Mouse (Mus musculus): ENCODE data around the gene Tead3. TPM values are rescaled to one million over a fixed set of nuclear protein-coding genes. Genes with fewer than 3 reads are reported as not detected.

The Tead3 gene
- polyA plus RNA-seq, 1 experiment: not detected

DNA sequence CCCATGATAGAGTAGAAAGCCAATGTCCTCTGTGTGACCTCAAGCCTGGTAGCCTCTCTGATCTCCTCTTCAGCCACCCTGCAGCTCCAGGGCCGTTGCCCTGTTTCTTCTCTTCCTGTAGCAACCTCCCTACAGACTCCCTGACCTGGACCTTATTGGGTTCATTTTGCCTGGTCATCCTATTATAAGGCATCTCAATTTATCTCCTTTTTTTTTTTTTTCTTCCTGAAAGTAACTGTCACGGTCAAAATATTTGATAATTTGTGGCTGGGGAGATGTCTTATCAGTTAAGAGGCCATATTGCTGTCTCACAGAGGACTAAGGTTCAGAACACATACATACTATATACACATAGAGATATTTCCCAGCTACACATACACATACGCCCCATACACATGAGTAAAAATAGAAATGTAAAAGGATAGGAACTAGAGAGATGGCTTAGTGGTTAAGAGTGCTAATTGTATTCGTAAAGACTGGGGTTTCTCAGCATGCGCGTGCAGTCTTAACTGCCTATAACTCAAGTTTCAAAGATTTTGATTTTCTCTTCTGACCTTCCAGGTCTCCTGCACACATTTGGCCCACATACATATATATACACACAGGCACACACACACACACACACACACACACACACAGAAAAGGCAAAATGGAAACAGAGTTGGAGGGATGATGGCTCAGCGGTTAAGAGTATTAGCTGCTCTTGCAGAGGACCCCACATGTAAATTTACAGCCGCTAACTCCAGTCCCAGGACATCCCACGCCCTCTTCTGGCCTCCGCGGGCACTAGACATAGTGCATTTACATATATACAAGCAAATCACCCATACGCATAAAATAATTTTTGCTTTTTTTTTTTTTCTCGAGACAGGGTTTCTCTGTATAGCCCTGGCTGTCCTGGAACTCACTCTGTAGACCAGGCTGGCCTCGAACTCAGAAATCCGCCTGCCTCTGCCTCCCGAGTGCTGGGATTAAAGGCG is 38.1 kb downstream of the Tead3 start:
- TF ChIP-seq POLR2A (IDR thresholded peaks at IDR 0.05; ENCODE audit: borderline replicate concordance, low read depth, low read length) (no peak), CTCF (IDR thresholded peaks at IDR 0.05; ENCODE audit: low read depth, low read length) (peak; percentile 40)
- Histone ChIP-seq H3K4me1 (ENCODE audit: control insufficient read depth, insufficient read depth, low read length) (peaks cover 2% of the 10 kb centered on the region), H3K27ac (ENCODE audit: insufficient read depth, low read depth, low read length) (peak overlapping the region; percentile 47), H3K4me3 (ENCODE audit: insufficient read depth, low read length) (peak overlapping the region; percentile 58)

DNA sequence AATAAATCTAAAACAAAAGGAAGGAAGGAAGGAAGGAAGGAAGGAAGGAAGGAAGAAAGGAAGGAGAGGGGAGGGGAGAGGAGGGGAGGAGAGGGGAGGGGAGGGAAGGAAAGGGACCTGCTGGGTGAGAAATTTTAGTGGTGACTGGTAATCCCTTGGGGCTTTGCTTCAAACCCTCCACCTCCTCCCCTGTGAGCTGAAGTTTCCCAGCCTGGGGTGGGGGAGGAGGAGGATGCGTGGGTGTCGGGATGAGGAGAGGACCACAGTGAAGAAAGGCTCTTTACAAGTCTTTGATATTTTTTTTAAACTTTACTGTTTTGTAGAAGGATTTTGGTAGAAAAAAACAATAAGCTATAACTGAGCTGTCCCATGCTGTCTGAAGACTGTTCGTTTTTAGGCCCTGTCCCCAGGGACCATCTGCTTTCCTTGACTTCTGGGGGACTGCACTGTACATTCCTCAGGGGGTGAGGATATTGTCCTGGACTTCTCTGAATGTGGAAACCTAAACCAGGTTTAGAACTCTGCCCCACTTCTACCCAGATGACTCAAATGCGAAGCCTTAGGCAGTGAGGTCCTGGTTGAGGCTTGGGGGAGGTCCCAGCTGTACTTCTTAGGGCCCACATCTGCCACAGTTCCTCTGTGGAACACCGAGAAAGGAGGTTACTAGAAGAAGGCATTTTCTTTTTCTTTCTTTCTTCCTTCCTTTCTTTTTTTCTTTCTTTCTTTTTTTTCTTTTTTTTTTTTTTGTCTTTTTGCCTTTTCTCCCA is 39.1 kb downstream of the Tead3 start:
- TF ChIP-seq POLR2A (IDR thresholded peaks at IDR 0.05; ENCODE audit: borderline replicate concordance, low read depth, low read length) (no peak), CTCF (IDR thresholded peaks at IDR 0.05; ENCODE audit: low read depth, low read length) (no peak)
- H3K4me1 ChIP-seq (ENCODE audit: control insufficient read depth, insufficient read depth, low read length): peaks cover 2% of the 10 kb centered on the region
- H3K27ac ChIP-seq (ENCODE audit: insufficient read depth, low read depth, low read length): no peak overlapping the region
- H3K4me3 ChIP-seq (ENCODE audit: insufficient read depth, low read length): no peak overlapping the region

DNA sequence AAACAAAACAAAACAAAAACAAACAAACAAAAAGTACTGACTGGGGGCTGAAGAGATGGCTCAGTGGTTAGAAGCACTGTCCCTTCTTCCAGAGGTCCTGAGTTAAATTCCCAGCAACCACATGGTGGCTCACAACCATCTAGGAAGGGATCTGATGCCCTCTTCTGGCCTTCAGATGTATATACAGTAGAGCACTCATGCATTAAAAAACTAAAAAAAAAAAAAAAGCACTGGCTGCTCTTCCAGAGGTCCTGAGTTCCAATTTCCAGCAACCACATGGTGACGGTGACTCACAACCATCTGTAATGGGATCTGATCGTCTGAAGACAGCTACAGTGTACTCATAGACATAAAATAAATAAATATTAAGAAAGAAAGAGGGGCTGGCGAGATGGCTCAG is 39.8 kb downstream of the Tead3 start:
- peaks cover 2% of the 10 kb centered on the region for H3K4me1 ChIP-seq (ENCODE audit: control insufficient read depth, insufficient read depth, low read length)
- no peak for TF ChIP-seq CTCF (IDR thresholded peaks at IDR 0.05; ENCODE audit: low read depth, low read length)
- no peak for TF ChIP-seq POLR2A (IDR thresholded peaks at IDR 0.05; ENCODE audit: borderline replicate concordance, low read depth, low read length)
- no peak overlapping the region for H3K4me3 ChIP-seq (ENCODE audit: insufficient read depth, low read length)

DNA sequence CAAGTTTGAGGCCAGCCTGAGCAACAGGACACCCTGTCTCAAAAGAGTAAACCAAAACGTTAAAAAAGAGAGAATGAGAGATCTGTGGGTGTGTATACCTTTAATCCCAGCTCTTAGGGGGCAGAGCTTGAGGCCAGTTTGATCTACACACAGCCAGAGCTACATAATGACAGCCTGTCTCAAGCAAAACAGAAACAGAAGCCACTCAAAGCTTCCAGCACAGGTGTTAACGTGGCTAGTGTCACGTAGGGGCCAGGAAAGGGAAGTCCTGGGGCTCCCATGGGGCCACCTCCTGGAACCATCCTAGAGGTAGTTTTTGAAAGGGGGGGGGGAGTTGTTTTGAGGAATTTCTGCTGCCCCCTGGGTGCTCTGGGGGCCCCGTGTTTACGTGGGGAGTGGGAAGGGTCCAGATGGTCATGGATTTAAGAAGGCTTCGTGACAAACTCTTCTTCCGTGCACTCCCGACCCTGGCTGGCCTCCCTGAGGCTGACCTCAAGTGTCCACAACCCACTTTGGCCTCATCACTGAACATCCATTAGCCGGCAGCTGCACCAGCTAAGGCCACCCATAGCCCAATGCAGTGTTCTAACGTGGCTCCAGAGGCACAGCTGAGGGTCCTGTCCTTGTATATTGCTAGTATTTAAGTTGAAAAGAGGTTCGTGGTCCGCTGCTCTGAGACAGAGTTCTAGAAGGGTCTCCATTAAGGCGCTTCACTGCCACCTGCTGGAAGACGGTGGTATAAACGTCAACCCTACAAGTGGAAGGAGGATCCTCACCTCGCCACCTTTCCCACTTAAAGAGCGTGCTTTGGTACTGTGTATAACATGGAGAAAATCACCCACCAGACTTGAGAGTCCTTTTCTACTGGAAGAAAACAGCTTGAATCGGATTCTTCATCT is 42.1 kb downstream of the Tead3 start:
- TF ChIP-seq POLR2A (IDR thresholded peaks at IDR 0.05; ENCODE audit: borderline replicate concordance, low read depth, low read length) (no peak), CTCF (IDR thresholded peaks at IDR 0.05; ENCODE audit: low read depth, low read length) (peak; percentile 62)
- Histone ChIP-seq H3K27ac (ENCODE audit: insufficient read depth, low read depth, low read length) (no peak overlapping the region), H3K4me3 (ENCODE audit: insufficient read depth, low read length) (no peak overlapping the region), H3K4me1 (ENCODE audit: control insufficient read depth, insufficient read depth, low read length) (no peaks in the 10 kb centered on the region)

More for the DNA sequence above, 39.8 kb downstream of the Tead3 start:
- no peak overlapping the region for H3K27ac ChIP-seq (ENCODE audit: insufficient read depth, low read depth, low read length)

DNA sequence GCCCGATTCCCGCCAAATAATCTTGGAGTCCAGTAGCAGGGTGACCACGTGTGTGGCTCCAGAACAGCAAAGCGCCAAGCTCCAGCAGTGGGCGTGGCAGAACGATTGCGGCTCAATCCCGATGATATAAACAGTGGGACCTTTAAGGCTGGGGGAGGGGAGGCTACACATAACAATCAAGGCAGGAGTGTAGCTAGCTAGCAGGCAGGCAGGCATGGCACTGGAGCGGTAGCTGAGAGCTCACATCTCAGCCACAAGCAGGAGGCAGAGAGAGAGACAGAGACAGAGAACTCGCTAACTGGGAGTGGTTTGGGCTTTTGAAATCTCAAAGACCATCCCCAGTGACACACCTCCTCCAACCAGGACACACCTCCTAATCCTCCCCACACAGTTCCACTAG is 45.4 kb downstream of the Tead3 start:
- no peak overlapping the region for H3K4me3 ChIP-seq (ENCODE audit: insufficient read depth, low read length)
- H3K27ac ChIP-seq (ENCODE audit: insufficient read depth, low read depth, low read length): no peak overlapping the region
- TF ChIP-seq POLR2A (IDR thresholded peaks at IDR 0.05; ENCODE audit: borderline replicate concordance, low read depth, low read length) (no peak), CTCF (IDR thresholded peaks at IDR 0.05; ENCODE audit: low read depth, low read length) (no peak)

DNA sequence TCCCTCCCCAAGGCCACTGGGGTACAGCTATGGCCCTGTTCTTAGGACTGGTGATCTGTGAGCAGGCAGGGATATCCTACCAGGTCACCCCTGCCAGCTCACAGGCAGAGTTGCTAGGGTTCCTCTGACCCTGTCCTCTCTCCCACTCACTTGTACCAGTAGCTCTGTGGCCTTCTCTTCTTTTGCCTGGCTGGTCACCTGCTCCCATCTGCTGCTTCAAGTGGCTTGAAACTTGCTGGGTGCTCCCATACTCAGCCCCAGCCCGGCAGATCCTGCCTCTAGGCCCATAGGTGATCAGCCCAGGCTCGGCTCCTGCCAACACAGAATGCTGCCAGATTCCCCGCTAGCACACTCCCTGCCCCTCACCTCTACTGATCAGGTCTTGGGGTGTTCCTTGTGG is 49.8 kb downstream of the Tead3 start:
- Histone ChIP-seq H3K4me1 (ENCODE audit: control insufficient read depth, insufficient read depth, low read length) (no peaks in the 10 kb centered on the region), H3K4me3 (ENCODE audit: insufficient read depth, low read length) (no peak overlapping the region), H3K27ac (ENCODE audit: insufficient read depth, low read depth, low read length) (no peak overlapping the region)
- no peak for TF ChIP-seq POLR2A (IDR thresholded peaks at IDR 0.05; ENCODE audit: borderline replicate concordance, low read depth, low read length)
- TF ChIP-seq CTCF (IDR thresholded peaks at IDR 0.05; ENCODE audit: low read depth, low read length): no peak

More for the DNA sequence above, 45.4 kb downstream of the Tead3 start:
- no peaks in the 10 kb centered on the region for H3K4me1 ChIP-seq (ENCODE audit: control insufficient read depth, insufficient read depth, low read length)

DNA sequence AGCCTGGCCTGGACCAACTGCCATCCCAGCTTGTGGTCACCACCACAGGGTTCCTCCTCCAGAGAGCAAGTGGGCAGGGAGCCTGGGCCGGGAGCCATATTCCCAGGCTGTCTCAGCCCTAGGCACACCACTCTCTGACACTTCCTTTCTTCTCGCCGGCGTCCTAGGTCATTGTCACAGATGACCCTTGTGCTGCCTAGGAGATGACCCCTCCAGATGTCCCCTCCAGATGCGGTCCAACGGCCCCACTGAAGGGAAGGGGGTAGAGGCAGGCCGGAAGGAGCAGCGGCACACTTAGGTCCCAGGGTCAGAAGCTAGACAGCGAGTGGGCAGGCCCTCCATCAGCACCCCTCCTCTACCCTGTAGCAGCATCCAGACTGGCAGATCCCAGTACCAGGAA is 50.3 kb downstream of the Tead3 start:
- H3K27ac ChIP-seq (ENCODE audit: insufficient read depth, low read depth, low read length): no peak overlapping the region

DNA sequence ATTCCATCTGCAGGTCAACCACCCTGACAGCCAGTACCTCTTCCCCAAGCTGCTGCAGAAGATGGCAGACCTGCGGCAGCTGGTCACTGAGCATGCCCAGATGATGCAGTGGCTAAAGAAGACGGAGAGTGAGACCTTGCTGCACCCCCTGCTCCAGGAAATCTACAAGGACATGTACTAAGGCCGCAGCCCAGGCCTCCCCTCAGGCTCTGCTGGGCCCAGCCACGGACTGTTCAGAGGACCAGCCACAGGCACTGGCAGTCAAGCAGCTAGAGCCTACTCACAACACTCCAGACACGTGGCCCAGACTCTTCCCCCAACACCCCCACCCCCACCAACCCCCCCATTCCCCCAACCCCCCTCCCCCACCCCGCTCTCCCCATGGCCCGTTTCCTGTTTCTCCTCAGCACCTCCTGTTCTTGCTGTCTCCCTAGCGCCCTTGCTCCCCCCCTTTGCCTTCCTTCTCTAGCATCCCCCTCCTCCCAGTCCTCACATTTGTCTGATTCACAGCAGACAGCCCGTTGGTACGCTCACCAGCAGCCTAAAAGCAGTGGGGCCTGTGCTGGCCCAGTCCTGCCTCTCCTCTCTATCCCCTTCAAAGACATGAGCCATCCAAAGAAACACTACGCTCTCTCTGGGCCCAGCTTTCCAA is 50.8 kb downstream of the Tead3 start:
- no peak overlapping the region for H3K27ac ChIP-seq (ENCODE audit: insufficient read depth, low read depth, low read length)

More for the DNA sequence above, 50.3 kb downstream of the Tead3 start:
- Histone ChIP-seq H3K4me1 (ENCODE audit: control insufficient read depth, insufficient read depth, low read length) (peaks cover under 1% of the 10 kb centered on the region; the same call in 1 of the 2 replicates), H3K4me3 (ENCODE audit: insufficient read depth, low read length) (no peak overlapping the region)
- TF ChIP-seq POLR2A (IDR thresholded peaks at IDR 0.05; ENCODE audit: borderline replicate concordance, low read depth, low read length) (no peak), CTCF (IDR thresholded peaks at IDR 0.05; ENCODE audit: low read depth, low read length) (no peak)

More for the DNA sequence above, 50.8 kb downstream of the Tead3 start:
- no peak for TF ChIP-seq CTCF (IDR thresholded peaks at IDR 0.05; ENCODE audit: low read depth, low read length)
- no peak for TF ChIP-seq POLR2A (IDR thresholded peaks at IDR 0.05; ENCODE audit: borderline replicate concordance, low read depth, low read length)
- peaks cover 5% of the 10 kb centered on the region for H3K4me1 ChIP-seq (ENCODE audit: control insufficient read depth, insufficient read depth, low read length)
- no peak overlapping the region for H3K4me3 ChIP-seq (ENCODE audit: insufficient read depth, low read length)

Data from bone marrow macrophage, adult 2 months (primary cell).